Mouse (Mus musculus): ENCODE results near the gene Zfp781. TPM values are rescaled to one million over a fixed set of nuclear protein-coding genes. Genes with fewer than 3 reads are reported as not detected.

Gene Zfp781
- polyA plus RNA-seq (2021; fragmentation: Nextera tagmentation), result 1.7 and 1.8 TPM in 2 replicates
- long read RNA-seq, experiment 1, partial matches to known transcripts, result 0 of 37 reads
- long read RNA-seq, experiment 1, other reads (novel, unspliced or antisense), result 37 of 37 reads
- long read RNA-seq, experiment 2, partial matches to known transcripts, result 0 of 4 reads
- long read RNA-seq, experiment 2, other reads (novel, unspliced or antisense), result 4 of 4 reads

DNA sequence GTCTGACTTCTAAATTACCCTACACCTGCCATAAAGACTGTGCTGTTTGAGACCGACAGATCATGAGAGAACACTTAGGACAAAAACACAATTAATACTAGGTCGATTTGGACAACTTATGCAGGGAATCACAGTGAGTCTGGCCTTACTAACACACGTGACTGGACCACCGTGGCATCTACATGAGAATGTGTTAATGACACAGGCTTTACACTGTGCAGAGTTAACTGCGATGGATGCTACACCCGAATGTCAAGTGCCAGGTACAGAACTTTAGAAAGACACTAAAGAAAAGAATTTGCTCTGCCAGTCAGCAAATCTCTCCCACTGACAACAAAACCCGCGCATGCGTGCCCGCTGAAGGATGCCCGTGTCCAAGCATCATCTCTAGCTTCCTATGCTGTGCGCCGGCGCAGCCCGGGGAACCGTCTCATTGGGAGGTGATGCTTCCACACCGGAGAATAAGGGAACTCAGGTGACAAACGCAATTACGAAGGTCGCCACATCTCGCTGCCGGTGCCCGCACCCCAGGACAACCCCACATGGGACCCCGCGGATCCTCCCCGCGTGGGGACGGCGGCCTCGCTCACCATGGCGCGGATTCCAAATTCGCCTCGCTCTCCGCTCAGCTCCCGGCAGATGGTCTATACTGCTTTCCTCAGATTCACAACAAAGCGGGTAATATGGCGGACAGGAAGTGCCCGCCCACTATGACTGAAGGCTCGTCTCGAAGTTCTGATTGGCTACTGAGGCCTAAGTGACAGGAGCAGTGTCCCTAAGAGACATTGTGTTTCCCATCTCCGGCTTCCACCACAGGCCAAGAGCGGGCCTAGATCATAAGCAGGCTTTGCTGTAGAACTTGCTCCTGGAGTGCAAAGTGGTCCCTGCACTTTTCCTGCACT is at the start of gene Zfp781:
Gene Zfp781, minus strand, starts transcription at position 639 of the 902 bp plus-strand sequence.

DNA sequence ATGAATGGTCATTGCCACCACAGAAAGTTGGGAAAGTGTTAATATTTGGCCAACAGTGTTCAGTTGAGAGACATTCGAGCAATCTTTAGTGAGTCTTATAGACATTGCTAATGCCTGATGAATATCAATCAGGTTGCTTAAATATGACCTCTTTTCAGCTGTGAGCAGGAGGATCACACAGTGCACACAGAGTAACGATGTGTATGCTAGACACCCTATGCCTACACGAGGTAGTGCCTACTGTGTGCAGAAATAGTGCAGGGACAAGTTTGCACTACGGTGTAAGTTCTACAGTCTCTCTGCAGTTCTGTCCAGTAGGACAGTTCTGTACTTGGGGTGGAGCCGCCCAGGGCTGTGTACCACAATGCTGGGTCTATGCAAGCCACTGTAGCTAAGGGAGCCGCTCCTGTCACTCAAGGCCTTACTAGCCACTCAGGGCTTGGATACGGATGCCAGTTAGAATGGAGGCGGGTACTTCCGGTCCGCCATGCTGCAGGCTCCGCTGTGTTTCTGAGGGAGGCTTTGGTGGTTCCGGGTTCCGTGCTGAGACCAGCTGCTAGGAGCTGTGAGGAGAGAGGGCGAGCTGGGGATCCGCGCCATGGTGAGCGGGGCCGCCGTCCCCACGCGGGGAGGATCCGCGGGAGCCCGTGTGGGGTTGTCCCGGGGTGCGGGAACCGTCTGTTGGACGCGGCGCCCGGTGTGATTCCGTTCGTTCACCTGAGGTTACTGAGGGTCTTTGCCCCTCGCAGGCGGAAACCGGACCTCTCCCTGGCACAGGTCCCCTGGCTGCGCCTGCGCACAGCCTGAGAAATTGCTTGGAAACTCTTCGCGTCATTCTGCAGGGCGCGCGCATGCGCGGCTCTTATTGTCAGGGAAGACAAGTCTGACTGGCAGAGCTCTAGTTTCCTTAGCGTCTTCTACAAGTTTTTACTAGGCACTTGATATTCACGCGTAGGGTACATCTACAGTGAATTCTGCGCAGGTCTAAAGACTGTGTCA is 66.6 kb downstream of the Zfp781 start, which contains the start of gene Gm32687:
Gene Gm32687, plus strand, starts transcription at position 526 of the 999 bp plus-strand sequence.

Other genes starting within 250 kb of the Zfp781 start
- gene Zfp433, start 225.7 kb downstream of the Zfp781 start, polyA plus RNA-seq (2021; fragmentation: Nextera tagmentation), result 4.7 and 5.4 TPM in 2 replicates
- gene Gm3055, start 159.3 kb downstream of the Zfp781 start, polyA plus RNA-seq (2021; fragmentation: Nextera tagmentation), result 4.9 and 5.7 TPM in 2 replicates
- 0.90 and 0.92 TPM in 2 replicates for gene Gm4767, start 118.3 kb downstream of the Zfp781 start, polyA plus RNA-seq (2021; fragmentation: Nextera tagmentation)
- 3.2 and 4.0 TPM in 2 replicates for gene Gm32687, start 66.5 kb downstream of the Zfp781 start, polyA plus RNA-seq (2021; fragmentation: Nextera tagmentation)
- gene Zfp873, start 117.6 kb upstream of the Zfp781 start, polyA plus RNA-seq (2021; fragmentation: Nextera tagmentation), result 4.4 and 4.6 TPM in 2 replicates
- 1.4 and 2.0 TPM in 2 replicates for gene BC024063, start 152.9 kb upstream of the Zfp781 start, polyA plus RNA-seq (2021; fragmentation: Nextera tagmentation)
- 3.1 and 4.5 TPM in 2 replicates for gene AU041133, start 197.5 kb upstream of the Zfp781 start, polyA plus RNA-seq (2021; fragmentation: Nextera tagmentation)

Data from left cerebral cortex, adult 6 months (tissue).